10 mouse cellular contexts compared by ENCODE assay signal in the genomic region with DNA sequence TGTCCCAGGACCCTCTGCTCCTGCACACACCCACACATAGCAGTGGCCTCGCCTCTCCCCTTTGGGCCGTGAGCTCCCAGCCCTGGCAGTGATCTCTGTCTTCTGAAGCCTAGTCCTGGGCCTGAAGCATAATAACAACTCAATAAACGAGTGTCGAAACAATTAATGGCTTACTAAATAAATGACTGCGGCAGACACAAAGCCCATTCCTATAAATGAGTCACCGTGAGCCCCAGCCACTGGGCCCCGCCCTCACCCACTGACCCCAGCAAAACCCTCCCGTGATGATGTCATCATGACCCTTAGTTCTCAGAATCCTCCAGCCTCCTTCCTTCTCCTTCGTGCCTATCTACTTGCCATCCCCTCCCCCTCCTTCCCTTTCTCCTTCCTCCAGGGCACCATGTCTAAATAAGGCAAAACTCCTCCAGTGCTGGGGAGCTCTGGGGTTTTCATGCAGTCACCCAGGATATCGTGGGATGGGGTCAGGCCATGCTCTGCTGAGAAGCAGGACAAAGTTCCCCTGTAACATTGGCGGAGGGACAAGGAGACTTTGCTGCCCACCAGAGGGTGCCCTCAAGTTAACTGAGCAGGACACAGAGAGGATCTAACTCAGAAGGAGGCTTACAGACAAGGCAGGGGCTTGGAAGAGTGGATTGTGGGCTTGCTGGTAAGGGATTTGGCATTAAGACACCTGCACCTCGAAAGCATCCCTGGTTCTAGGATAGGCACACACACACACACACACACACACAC. TPM values are rescaled to one million over a fixed set of nuclear protein-coding genes. Genes with fewer than 3 reads are reported as not detected.
DNase-seq lines count a peak whose midpoint lies in the region; TF ChIP-seq lines count a peak whose summit lies in the region.
"Had no signal": no experiment of that assay in that cellular context is flagged by ENCODE, and none has a peak within 500 bp of the region (broad histone marks: within the 10 kb centered on the region; RNA-seq: fewer than 3 reads in every experiment).

No protein-coding gene starts in this region.

- peak; percentile 57 to 65 for DNase-seq in lung, adult 18-20 months
- no peak for DNase-seq in lung, adult 2 months
- peak; percentile 44 for DNase-seq in c-Kit-positive CD71-negative TER-119-negative erythroid progenitor cells, embryonic 14.5 days (ENCODE audit: low read depth)
- peak; percentile 18 to 63 for DNase-seq in kidney, postnatal 25 days
- no peak for DNase-seq in cerebellum, postnatal 25 days
- DNase-seq in frontal cortex, adult 2 months (ENCODE audit: extremely low spot score in 1 of 2, low spot score in 1 of 2) = no peak
- no peak for DNase-seq in cerebellum, adult 2 months

- no peaks in the 10 kb centered on the region for H3K27me3 ChIP-seq in small intestine, adult 2 months (ENCODE audit: control insufficient read depth, insufficient read depth, low read length)
- H3K27me3 ChIP-seq in cerebellum, adult 2 months (ENCODE audit: control insufficient read depth, insufficient read depth, low read length) = no peaks in the 10 kb centered on the region

- no peak for TF ChIP-seq POLR2A in lung, adult 2 months (IDR thresholded peaks at IDR 0.05; ENCODE audit: borderline replicate concordance, extremely low read depth, low read depth, low read length)
- peak; percentile 60 for TF ChIP-seq POLR2A in small intestine, adult 2 months (IDR thresholded peaks at IDR 0.05; ENCODE audit: low read depth, low read length)
- no peak for TF ChIP-seq POLR2A in cerebellum, adult 2 months (IDR thresholded peaks at IDR 0.05; ENCODE audit: borderline replicate concordance, insufficient read depth, low read length)

- H3K4me3 ChIP-seq in lung, adult 2 months (replicated peaks; ENCODE audit: extremely low read depth, low read depth, low read length) = no peak overlapping the region
- peak overlapping the region; percentile 19 for H3K4me3 ChIP-seq in small intestine, adult 2 months (ENCODE audit: low read depth, low read length)
- no peak overlapping the region for H3K4me3 ChIP-seq in cerebellum, adult 2 months (replicated peaks; ENCODE audit: insufficient read depth, low read depth, low read length)
- H3K4me3 ChIP-seq: erythroblast, embryonic 14.5 days; heart, adult 2 months had no signal

- no peaks in the 10 kb centered on the region for H3K36me3 ChIP-seq in small intestine, adult 2 months (ENCODE audit: control insufficient read depth, insufficient read depth, low read length)

- WGBS in lung, adult 2 months = 48% methylated on average over 12 of the region's 12 CpGs
- 27% methylated on average over 12 of the region's 12 CpGs for WGBS in small intestine, adult 2 months
- WGBS in cerebellum, adult 2 months = 75% methylated on average over 12 of the region's 12 CpGs

- no peaks in the 10 kb centered on the region for H3K4me1 ChIP-seq in lung, adult 2 months (ENCODE audit: control insufficient read depth, insufficient read depth, low read length)
- peaks cover 23% of the 10 kb centered on the region for H3K4me1 ChIP-seq in small intestine, adult 2 months (ENCODE audit: control insufficient read depth, insufficient read depth, insufficient read length, low read length)
- no peaks in the 10 kb centered on the region; the same call in 1 of the 2 replicates for H3K4me1 ChIP-seq in cerebellum, adult 2 months (ENCODE audit: control insufficient read depth, insufficient read depth, low read length)

- no peak for TF ChIP-seq CTCF in lung, adult 2 months (IDR thresholded peaks at IDR 0.05; ENCODE audit: insufficient read depth, low read length)
- peak; percentile 3; the same call in 1 of the 2 replicates for TF ChIP-seq CTCF in small intestine, adult 2 months (IDR thresholded peaks at IDR 0.05; ENCODE audit: extremely low read depth, insufficient read length, insufficient replicate concordance, low read depth, low read length)
- TF ChIP-seq CTCF in cerebellum, adult 2 months (IDR thresholded peaks at IDR 0.05; ENCODE audit: borderline replicate concordance, insufficient read depth, low read depth, low read length) = no peak

- H3K27ac ChIP-seq in small intestine, adult 2 months (ENCODE audit: insufficient read depth, low read depth, low read length) = peak overlapping the region; percentile 77
- no peak overlapping the region for H3K27ac ChIP-seq in cerebellum, adult 2 months (ENCODE audit: insufficient read depth, low read length)
- H3K27ac ChIP-seq: heart, adult 2 months had no signal

RNA-seq across cellular contexts. Expression of a gene that starts 36.5 kb away (rescaled TPM):
- polyA plus RNA-seq in lung, adult 2 months (2012; rRNA removed) = 8.2 and 16.0 TPM in 2 replicates
- polyA plus RNA-seq in small intestine, adult 2 months (2012; rRNA removed) = 0.06 and 148 TPM in 2 replicates
- 1.3 and 1.6 TPM in 2 replicates for polyA plus RNA-seq in frontal cortex, adult 2 months (2012; rRNA removed)
- 0.27 and 0.52 TPM in 2 replicates for polyA plus RNA-seq in cerebellum, adult 2 months (2012; rRNA removed)

Comparison
In these comparisons a context has a peak if more than half of its experiments do, and no peak if none do; other contexts are left out.
1. DNase-seq: peak in lung, adult 18-20 months (2 of 2), c-Kit-positive CD71-negative TER-119-negative erythroid progenitor cells, embryonic 14.5 days (single experiment) and kidney, postnatal 25 days (2 of 2); none in lung, adult 2 months (single experiment), cerebellum, postnatal 25 days (0 of 2), frontal cortex, adult 2 months (0 of 2) and cerebellum, adult 2 months (0 of 2).